Mouse (Mus musculus) myocyte (in vitro differentiated cells): Measurements from ENCODE around the gene Olfr449. TPM values are rescaled to one million over a fixed set of nuclear protein-coding genes. Genes with fewer than 3 reads are reported as not detected.

Source experiments
- H3K27me3 ChIP-seq: one replicate; pipeline ENCODE4 v1.6.1; 2011; ENCODE audit not compliant: control insufficient read depth, insufficient read depth, insufficient read length
- H3K36me3 ChIP-seq: one replicate; pipeline ENCODE4 v1.6.1; 2011; ENCODE audit not compliant: control insufficient read depth, insufficient read depth
- H3K4me2 ChIP-seq: one replicate; pipeline ENCODE4 v1.6.1; 2011; ENCODE audit warnings: low read depth, control low read depth
- H3K4me3 ChIP-seq: one replicate; pipeline ENCODE4 v1.5.1; 2011; ENCODE audit warnings: mild to moderate bottlenecking, control low read depth, moderate library complexity
- H3K79me2 ChIP-seq: one replicate; pipeline ENCODE4 v1.6.1; 2011; ENCODE audit not compliant: control insufficient read depth, insufficient read depth
- H3ac ChIP-seq: one replicate; pipeline ENCODE4 v1.6.1; 2011; ENCODE audit not compliant: control insufficient read depth, insufficient read length
- CEBPB ChIP-seq: IDR thresholded peaks from 2 replicates; pipeline ENCODE4 v1.6.1; 2011; ENCODE audit warnings: mild to moderate bottlenecking, moderate library complexity; ENCODE audit not compliant: poor library complexity, insufficient read depth, severe bottlenecking
- E2F4 ChIP-seq: IDR thresholded peaks from one replicate; pipeline ENCODE4 v1.6.1; 2011; ENCODE audit warnings: mild to moderate bottlenecking, control low read depth, moderate library complexity; ENCODE audit not compliant: insufficient read depth
- MAX ChIP-seq: IDR thresholded peaks from one replicate; pipeline ENCODE4 v1.6.1; 2011; ENCODE audit warnings: low read depth, mild to moderate bottlenecking, control low read depth
- MYOD1 ChIP-seq, 3 experiments: IDR thresholded peaks; one replicate each; pipeline ENCODE4 v1.6.1; 2011; ENCODE audit warnings: control low read depth in 2 of 3, low read depth in 2 of 3, mild to moderate bottlenecking in 2 of 3, moderate library complexity in 1 of 3; ENCODE audit not compliant: insufficient read length in 2 of 3, control insufficient read depth in 1 of 3
- MYOG ChIP-seq, 3 experiments: IDR thresholded peaks; one replicate each; pipeline ENCODE4 v1.6.1; 2011; ENCODE audit warnings: control low read depth in 2 of 3, low read depth in 2 of 3, mild to moderate bottlenecking in 2 of 3; ENCODE audit not compliant: insufficient read length in 2 of 3, control insufficient read depth in 1 of 3, insufficient read depth in 1 of 3
- POLR2A ChIP-seq: IDR thresholded peaks from one replicate; pipeline ENCODE4 v1.6.1; 2011; ENCODE audit warnings: low read depth, mild to moderate bottlenecking, control low read depth, moderate library complexity; ENCODE audit not compliant: insufficient read length
- POLR2AphosphoS2 ChIP-seq: IDR thresholded peaks from one replicate; pipeline ENCODE4 v1.6.1; 2011; ENCODE audit warnings: low read depth, control low read depth; ENCODE audit not compliant: insufficient read length
- REST ChIP-seq: IDR thresholded peaks from one replicate; pipeline ENCODE4 v1.6.1; 2011; ENCODE audit warnings: mild to moderate bottlenecking, control low read depth, moderate library complexity; ENCODE audit not compliant: insufficient read depth, insufficient read length
- SRF ChIP-seq: IDR thresholded peaks from one replicate; pipeline ENCODE4 v1.6.1; 2011; ENCODE audit warnings: low read depth; ENCODE audit not compliant: control insufficient read depth, insufficient read length
- TCF12 ChIP-seq: IDR thresholded peaks from one replicate; pipeline ENCODE4 v1.6.1; 2011; ENCODE audit warnings: mild to moderate bottlenecking, control low read depth; ENCODE audit not compliant: poor library complexity, insufficient read depth, severe bottlenecking
- TCF3 ChIP-seq: IDR thresholded peaks from one replicate; pipeline ENCODE4 v1.6.1; 2011; ENCODE audit warnings: low read depth, control low read depth; ENCODE audit not compliant: insufficient read length
- USF1 ChIP-seq: IDR thresholded peaks from one replicate; pipeline ENCODE4 v1.6.1; 2011; ENCODE audit warnings: low read depth, mild to moderate bottlenecking, control low read depth, moderate library complexity
- polyA plus RNA-seq: library from polyadenylated mRNA; unstranded; fragments of >200 nt; fragmentation: generic; extraction: Trizol; gene quantifications from one replicate; pipeline ENCODE4 v1.2.1, GENCODE M21; 2012; ENCODE audit warnings: missing spikeins

The Olfr449 gene
- polyA plus RNA-seq, 1 experiment: not detected

DNA sequence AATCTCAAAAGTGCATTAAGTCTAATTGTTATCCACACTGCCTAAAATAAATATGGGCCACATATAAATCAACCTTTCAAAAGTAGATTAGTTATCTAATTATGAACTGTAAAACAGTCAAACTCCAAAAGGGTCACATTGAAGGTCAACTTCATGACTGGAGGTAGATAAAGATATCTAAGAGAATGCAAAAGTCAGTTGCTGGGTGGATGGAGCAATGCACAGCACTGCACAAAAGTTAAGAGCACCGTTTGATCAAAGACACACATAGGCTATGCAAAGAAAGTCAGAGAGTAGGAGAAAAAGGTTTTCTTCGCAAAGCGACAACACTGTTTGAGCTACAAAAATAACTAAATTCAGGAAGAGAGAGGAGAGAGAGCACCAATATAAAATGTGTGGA lies 39.2 kb upstream of the Olfr449 start:
- TF ChIP-seq SRF (no peak), USF1 (no peak), MAX (no peak)
- no peaks in the 10 kb centered on the region for H3K36me3 ChIP-seq
- H3K79me2 ChIP-seq: no peaks in the 10 kb centered on the region
- no peak overlapping the region for H3K4me3 ChIP-seq
- no peak overlapping the region for H3K4me2 ChIP-seq
- H3ac ChIP-seq: no peak overlapping the region
- H3K27me3 ChIP-seq: no peaks in the 10 kb centered on the region

DNA sequence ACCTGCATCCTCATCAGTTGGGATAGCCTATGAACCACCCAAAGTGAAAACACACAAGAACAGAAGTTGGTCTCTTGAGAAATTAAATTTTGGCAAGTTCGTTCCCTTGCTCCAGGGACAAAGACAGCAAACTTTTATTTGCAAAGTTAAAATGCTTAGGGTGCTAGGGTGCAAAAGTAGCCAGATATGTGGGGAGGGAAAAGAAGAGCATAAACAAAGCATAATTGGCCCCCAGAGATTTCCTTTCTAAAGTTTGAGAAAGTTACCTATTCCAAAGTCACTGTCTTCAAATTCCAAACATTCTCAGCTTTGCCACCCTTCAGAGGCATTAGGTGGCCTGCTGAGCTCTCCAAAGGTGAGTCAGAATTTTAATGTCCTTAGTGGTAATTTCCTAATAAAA lies 22.5 kb upstream of the Olfr449 start, which contains the start of gene Olfr450:
TSS of gene Olfr450 (plus strand) at position 301 of the 400 bp plus-strand sequence.
- Histone ChIP-seq H3K4me3 (no peak within 1 kb of the TSS), H3ac (no peak within 1 kb of the TSS), H3K79me2 (no peaks in the 10 kb centered on the region), H3K27me3 (no peaks in the 10 kb centered on the region), H3K36me3 (no peaks in the 10 kb centered on the region), H3K4me2 (no peak within 1 kb of the TSS)
- no peak for TF ChIP-seq USF1
- TF ChIP-seq E2F4: no peak
- no peak for TF ChIP-seq POLR2A
- TF ChIP-seq SRF: no peak
- TF ChIP-seq POLR2AphosphoS2: no peak
- no peak for TF ChIP-seq MAX
- TF ChIP-seq MYOG (IDR thresholded peaks at IDR 0.05; ENCODE audit: control insufficient read depth in 1 of 3, insufficient read depth in 1 of 3, insufficient read length in 2 of 3, low read depth in 2 of 3): no peak
- TF ChIP-seq MYOD1 (IDR thresholded peaks at IDR 0.05; ENCODE audit: control insufficient read depth in 1 of 3, insufficient read length in 2 of 3, low read depth in 2 of 3): no peak

DNA sequence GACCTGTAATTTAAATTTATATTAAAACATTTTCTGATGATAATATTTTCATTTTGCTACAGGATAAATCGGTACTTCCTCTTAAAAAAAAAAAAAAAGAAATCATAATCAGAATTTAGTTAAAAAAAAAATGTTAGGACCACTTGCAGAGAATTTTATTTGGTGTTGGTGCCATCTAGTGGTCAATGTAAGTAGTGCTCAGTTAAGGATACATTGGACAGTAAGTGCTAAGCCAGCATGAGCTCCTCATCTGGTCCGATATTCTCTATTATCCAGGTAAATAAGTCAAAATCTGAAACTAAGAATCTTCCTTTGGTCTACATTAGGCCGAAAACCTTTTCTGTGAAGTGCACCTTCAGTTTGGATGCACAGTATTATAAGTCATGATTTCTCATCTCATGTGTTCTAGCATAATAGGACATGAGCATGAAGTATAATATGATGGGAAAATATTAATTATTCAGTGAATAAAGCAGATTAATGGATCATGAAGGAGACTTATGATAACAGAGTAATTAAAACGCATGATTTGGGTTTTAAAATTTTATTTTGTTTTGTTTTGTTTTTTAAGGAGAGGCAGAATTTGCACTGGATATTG lies 26.1 kb downstream of the Olfr449 start:
- H3ac ChIP-seq: no peak overlapping the region
- no peaks in the 10 kb centered on the region for H3K36me3 ChIP-seq
- H3K79me2 ChIP-seq: no peaks in the 10 kb centered on the region
- TF ChIP-seq TCF12 (no peak), E2F4 (no peak), POLR2A (no peak), USF1 (no peak), MAX (no peak), SRF (no peak), REST (no peak), MYOG (IDR thresholded peaks at IDR 0.05; ENCODE audit: control insufficient read depth in 1 of 3, insufficient read depth in 1 of 3, insufficient read length in 2 of 3, low read depth in 2 of 3) (no peak), MYOD1 (IDR thresholded peaks at IDR 0.05; ENCODE audit: control insufficient read depth in 1 of 3, insufficient read length in 2 of 3, low read depth in 2 of 3) (no peak), POLR2AphosphoS2 (no peak), TCF3 (no peak), CEBPB (no peak)
- H3K4me2 ChIP-seq: no peak overlapping the region
- H3K27me3 ChIP-seq: peaks cover 5% of the 10 kb centered on the region
- no peak overlapping the region for H3K4me3 ChIP-seq

DNA sequence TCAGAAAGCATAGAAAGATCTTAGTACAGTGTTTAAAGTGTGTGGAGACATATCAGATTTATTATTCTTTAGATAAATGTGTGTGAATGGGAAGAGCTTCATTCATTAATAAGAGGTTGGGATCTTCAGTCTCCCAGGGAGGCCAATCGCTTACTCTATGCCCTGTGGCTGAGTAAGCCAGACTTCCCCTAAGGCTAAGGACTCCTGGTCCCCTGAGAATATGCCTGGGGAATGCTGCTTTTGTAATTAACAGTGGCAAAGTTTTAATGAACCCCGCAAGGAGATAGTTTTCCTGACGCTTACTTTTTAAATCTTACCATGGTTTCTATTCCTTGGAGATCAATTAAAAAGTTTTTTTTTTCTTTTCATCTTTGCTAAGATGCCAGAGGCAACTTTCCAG lies 35.5 kb downstream of the Olfr449 start:
- Histone ChIP-seq H3K4me3 (no peak overlapping the region), H3K4me2 (no peak overlapping the region), H3K79me2 (no peaks in the 10 kb centered on the region), H3K36me3 (no peaks in the 10 kb centered on the region), H3ac (no peak overlapping the region), H3K27me3 (no peaks in the 10 kb centered on the region)
- TF ChIP-seq E2F4 (no peak), CEBPB (no peak), POLR2A (no peak)

DNA sequence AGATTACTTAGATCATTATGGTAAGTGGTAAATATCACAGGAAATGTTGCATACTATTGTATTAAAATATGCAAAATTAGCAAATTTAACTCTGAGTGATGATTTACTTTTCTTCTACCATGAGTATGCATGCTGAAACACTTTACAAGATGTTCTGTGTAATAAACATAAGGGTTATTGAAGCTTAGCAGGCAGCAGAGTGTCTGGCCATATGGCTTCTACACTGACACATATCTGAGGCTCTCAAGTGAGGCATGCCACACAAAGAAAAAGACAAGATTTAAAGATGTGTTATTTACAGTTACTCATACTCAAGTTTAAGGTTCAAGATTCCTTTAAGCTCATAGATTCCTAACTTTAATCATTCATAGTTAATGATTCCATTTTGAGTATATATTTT lies 42.1 kb downstream of the Olfr449 start:
- H3K27me3 ChIP-seq: no peaks in the 10 kb centered on the region
- no peaks in the 10 kb centered on the region for H3K79me2 ChIP-seq
- no peak overlapping the region for H3K4me3 ChIP-seq
- no peak overlapping the region for H3K4me2 ChIP-seq
- TF ChIP-seq CEBPB (no peak), SRF (no peak), MYOG (IDR thresholded peaks at IDR 0.05; ENCODE audit: control insufficient read depth in 1 of 3, insufficient read depth in 1 of 3, insufficient read length in 2 of 3, low read depth in 2 of 3) (no peak), E2F4 (no peak)
- no peak overlapping the region for H3ac ChIP-seq
- H3K36me3 ChIP-seq: no peaks in the 10 kb centered on the region

Other genes starting within 250 kb of the Olfr449 start
- gene Tcaf3, start 236.7 kb upstream of the Olfr449 start, polyA plus RNA-seq: not detected
- gene Tcaf2, start 189.1 kb upstream of the Olfr449 start, polyA plus RNA-seq: 4.3 TPM
- 15.9 TPM for gene Tcaf1, start 124.3 kb upstream of the Olfr449 start, polyA plus RNA-seq
- not detected for gene Olfr453, start 95.0 kb upstream of the Olfr449 start, polyA plus RNA-seq
- gene Olfr38, start 78.0 kb upstream of the Olfr449 start, polyA plus RNA-seq: not detected
- not detected for gene Olfr452, start 49.3 kb upstream of the Olfr449 start, polyA plus RNA-seq
- gene Olfr450, start 22.4 kb upstream of the Olfr449 start, polyA plus RNA-seq: not detected
- gene Olfr448, start 56.1 kb downstream of the Olfr449 start, polyA plus RNA-seq: not detected
- gene Olfr447, start 74.5 kb downstream of the Olfr449 start, polyA plus RNA-seq: not detected
- not detected for gene Olfr446, start 87.0 kb downstream of the Olfr449 start, polyA plus RNA-seq
- gene Olfr444, start 114.7 kb downstream of the Olfr449 start, polyA plus RNA-seq: not detected